Mouse (Mus musculus): ENCODE measurements around the gene Olfr376. TPM values are rescaled to one million over a fixed set of nuclear protein-coding genes. Genes with fewer than 3 reads are reported as not detected.

Gene Olfr376
- polyA plus RNA-seq (2014; fragmentation: Nextera tagmentation; extraction: Ambion mirVana) = not detected in 2 replicates

DNA sequence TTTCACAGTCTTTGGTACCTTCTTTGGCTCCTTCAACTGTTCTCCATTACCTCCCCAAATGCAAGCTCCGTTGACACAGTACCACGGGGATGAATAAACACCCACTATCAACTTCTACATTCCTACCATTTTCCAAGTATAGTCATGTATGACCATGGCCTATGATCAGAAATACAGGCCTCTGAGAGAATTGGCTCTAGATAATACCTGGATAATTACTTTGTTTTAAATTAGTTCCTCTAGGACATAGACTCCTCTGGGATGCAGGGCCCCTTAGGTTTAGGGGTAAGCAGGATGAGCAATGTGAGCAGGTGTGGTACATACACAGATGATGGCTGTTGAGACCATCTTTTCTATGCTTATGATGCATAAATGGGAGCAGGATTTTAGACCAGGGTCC, at the start of gene Olfr376:
Gene Olfr376, plus strand, starts transcription at position 301 of the 400 bp plus-strand sequence.
- no peak within 1 kb of the TSS for H3K4me2 ChIP-seq
- 73% methylated on average over 2 of the region's 2 CpGs for WGBS
- DNase-seq (ENCODE audit: low spot score) (no peak), ATAC-seq (replicated peaks; ENCODE audit: low FRiP score) (no peak)
- no peaks in the 10 kb centered on the region for H3K27me3 ChIP-seq (replicated peaks; ENCODE audit: control insufficient read depth, insufficient read depth, low read length)
- H3K27ac ChIP-seq (ENCODE audit: low read depth, low read length) = no peak within 1 kb of the TSS
- no peaks in the 10 kb centered on the region for H3K36me3 ChIP-seq (ENCODE audit: control insufficient read depth, insufficient read depth, low read length)
- no peaks in the 10 kb centered on the region; the same call in 1 of the 2 replicates for H3K9me3 ChIP-seq (ENCODE audit: control insufficient read depth, low read length)
- no peak within 1 kb of the TSS for H3K4me3 ChIP-seq (ENCODE audit: low read depth, low read length)
- no peaks in the 10 kb centered on the region for H3K4me1 ChIP-seq (replicated peaks; ENCODE audit: control insufficient read depth, insufficient read depth, low read length)
- H3K9ac ChIP-seq (ENCODE audit: low read depth, low read length) = no peak within 1 kb of the TSS

DNA sequence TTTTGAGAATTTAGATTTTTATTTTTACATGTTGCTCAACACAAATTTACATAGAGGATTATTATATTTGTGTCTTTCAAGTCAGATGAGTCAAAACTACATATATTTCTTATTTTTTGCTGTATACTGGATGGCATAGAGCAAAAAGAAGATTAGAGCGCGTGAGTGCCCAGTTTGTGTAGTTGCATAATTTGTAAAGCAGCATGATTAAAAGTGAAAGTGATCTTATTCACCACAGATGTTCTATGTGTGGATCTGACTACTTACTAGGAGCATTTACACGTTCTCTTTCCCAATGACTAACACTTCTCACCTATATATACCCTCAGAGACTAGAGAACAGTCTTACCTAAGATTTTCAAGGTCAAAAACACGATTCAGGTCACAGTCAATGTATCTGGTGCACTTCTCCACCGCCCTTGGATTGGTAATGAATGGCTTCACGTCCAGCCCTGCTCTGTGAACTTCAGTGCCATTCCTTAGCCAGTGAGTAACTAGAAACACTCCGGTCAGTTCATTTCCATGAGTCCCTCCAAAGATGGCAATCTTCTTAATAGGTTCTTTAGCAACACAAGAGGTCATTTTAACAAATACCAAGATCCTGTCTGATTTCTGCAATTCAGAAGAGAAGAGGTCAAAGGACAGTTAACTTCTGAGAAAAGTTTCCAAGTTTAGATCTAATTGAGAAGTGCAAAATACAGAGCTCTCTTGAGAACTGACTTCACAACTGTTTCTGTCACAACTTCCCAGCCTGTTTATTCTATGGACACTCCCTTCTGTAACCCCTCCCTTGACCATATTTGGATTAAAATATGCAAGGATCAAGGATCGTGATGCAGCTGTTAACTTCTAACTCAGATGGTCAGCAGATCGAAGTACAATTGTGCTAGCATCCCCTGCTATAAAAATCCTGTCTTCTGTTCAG, 46.9 kb upstream of the Olfr376 start:
- Histone ChIP-seq H3K4me1 (replicated peaks; ENCODE audit: control insufficient read depth, insufficient read depth, low read length) (no peaks in the 10 kb centered on the region), H3K4me2 (no peak overlapping the region), H3K4me3 (ENCODE audit: low read depth, low read length) (no peak overlapping the region), H3K9ac (ENCODE audit: low read depth, low read length) (no peak overlapping the region), H3K9me3 (ENCODE audit: control insufficient read depth, low read length) (no peaks in the 10 kb centered on the region), H3K27ac (ENCODE audit: low read depth, low read length) (no peak overlapping the region), H3K36me3 (ENCODE audit: control insufficient read depth, insufficient read depth, low read length) (no peaks in the 10 kb centered on the region), H3K27me3 (replicated peaks; ENCODE audit: control insufficient read depth, insufficient read depth, low read length) (no peaks in the 10 kb centered on the region)
- no peak for DNase-seq (ENCODE audit: low spot score)
- ATAC-seq (replicated peaks; ENCODE audit: low FRiP score) = no peak
- WGBS = 68% methylated on average over 9 of the region's 9 CpGs

DNA sequence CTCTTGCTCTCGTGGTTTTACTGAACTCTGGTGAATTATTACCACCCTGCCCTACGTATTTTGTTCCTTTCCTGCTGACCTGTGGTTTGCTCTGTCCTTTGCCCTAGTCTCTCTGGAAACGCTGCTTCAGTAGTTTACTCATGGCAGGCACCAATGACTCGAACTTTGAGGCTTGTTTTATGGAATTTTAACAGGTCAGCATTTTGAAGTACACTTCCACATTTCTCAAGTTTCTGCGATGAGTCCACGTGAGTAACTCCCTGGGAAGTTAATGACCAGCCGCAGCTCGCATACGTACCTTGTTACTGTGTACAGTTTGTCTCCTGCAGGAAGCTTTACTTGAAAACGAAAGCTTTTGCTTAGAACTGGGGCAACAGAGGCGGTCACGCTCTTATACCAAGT, 44.6 kb upstream of the Olfr376 start:
- WGBS = 46% methylated on average over 12 of the region's 12 CpGs

DNA sequence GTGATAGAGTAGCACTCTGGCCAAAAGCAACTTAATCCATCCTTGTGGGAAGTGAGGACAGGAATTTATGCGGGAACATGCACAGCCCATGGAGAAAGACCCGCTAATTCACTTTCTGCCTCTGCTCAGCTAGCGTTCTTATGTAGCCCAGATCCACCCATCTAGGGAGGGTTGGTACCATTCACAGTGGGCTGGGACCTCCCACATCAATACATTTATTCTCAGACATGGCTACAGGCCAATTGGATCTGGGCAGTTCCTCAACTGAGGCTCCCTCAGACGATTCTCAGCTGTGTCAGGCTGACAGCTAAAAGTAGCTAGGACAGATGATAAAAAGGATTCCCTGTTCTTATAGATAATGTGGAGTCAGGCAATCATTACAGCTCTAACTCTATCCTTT, 43.7 kb upstream of the Olfr376 start:
- no peak overlapping the region for H3K4me3 ChIP-seq (ENCODE audit: low read depth, low read length)
- H3K27me3 ChIP-seq (replicated peaks; ENCODE audit: control insufficient read depth, insufficient read depth, low read length) = no peaks in the 10 kb centered on the region
- no peaks in the 10 kb centered on the region for H3K36me3 ChIP-seq (ENCODE audit: control insufficient read depth, insufficient read depth, low read length)
- DNase-seq (ENCODE audit: low spot score) (no peak), ATAC-seq (replicated peaks; ENCODE audit: low FRiP score) (no peak)
- H3K9ac ChIP-seq (ENCODE audit: low read depth, low read length) = no peak overlapping the region
- no peak overlapping the region for H3K27ac ChIP-seq (ENCODE audit: low read depth, low read length)
- no peaks in the 10 kb centered on the region for H3K9me3 ChIP-seq (ENCODE audit: control insufficient read depth, low read length)
- no peak overlapping the region for H3K4me2 ChIP-seq
- 78% methylated on average over 4 of the region's 4 CpGs for WGBS
- no peaks in the 10 kb centered on the region for H3K4me1 ChIP-seq (replicated peaks; ENCODE audit: control insufficient read depth, insufficient read depth, low read length)

More for the DNA sequence above, 44.6 kb upstream of the Olfr376 start:
- Histone ChIP-seq H3K9ac (ENCODE audit: low read depth, low read length) (no peak overlapping the region), H3K27me3 (replicated peaks; ENCODE audit: control insufficient read depth, insufficient read depth, low read length) (no peaks in the 10 kb centered on the region), H3K4me2 (no peak overlapping the region), H3K27ac (ENCODE audit: low read depth, low read length) (no peak overlapping the region), H3K4me3 (ENCODE audit: low read depth, low read length) (no peak overlapping the region), H3K36me3 (ENCODE audit: control insufficient read depth, insufficient read depth, low read length) (no peaks in the 10 kb centered on the region), H3K4me1 (replicated peaks; ENCODE audit: control insufficient read depth, insufficient read depth, low read length) (no peaks in the 10 kb centered on the region), H3K9me3 (ENCODE audit: control insufficient read depth, low read length) (no peaks in the 10 kb centered on the region)
- ATAC-seq (replicated peaks; ENCODE audit: low FRiP score) (peak; percentile 77), DNase-seq (ENCODE audit: low spot score) (no peak)

DNA sequence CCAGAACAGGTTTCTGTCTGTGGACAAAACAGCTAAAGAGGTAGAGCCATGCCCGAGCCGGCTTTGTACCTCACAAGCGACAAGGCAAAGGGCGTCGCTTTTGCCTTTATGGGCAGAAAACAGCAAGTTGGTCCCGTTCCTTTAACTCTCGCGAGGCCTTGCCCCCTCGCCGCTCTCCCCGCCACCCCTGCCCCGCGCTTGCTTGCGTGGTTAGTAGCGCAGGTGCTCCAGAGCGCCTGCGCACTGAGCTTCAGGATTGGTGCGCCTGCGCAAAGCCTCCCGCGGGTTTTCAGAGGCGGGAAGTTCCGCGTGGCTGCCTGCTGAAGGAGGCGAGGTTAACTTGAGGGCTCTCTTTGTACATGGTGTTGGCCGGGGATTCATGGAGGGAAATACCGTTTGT, 41.6 kb upstream of the Olfr376 start, which contains the start of the genes Aspa, Gm49340 and Spata22:
Gene Aspa, minus strand, starts transcription at position 155 of the 400 bp plus-strand sequence.
Gene Gm49340, plus strand, starts transcription at position 300 of the 400 bp plus-strand sequence.
Gene Spata22, plus strand, starts transcription at position 300 of the 400 bp plus-strand sequence.
- H3K9me3 ChIP-seq (ENCODE audit: control insufficient read depth, low read length) = no peaks in the 10 kb centered on the region
- H3K9ac ChIP-seq (ENCODE audit: low read depth, low read length) = no peak within 1 kb of the TSS
- ATAC-seq (replicated peaks; ENCODE audit: low FRiP score) = no peak
- H3K27me3 ChIP-seq (replicated peaks; ENCODE audit: control insufficient read depth, insufficient read depth, low read length) = no peaks in the 10 kb centered on the region
- no peaks in the 10 kb centered on the region for H3K36me3 ChIP-seq (ENCODE audit: control insufficient read depth, insufficient read depth, low read length)
- 71% methylated on average over 27 of the region's 27 CpGs for WGBS
- H3K4me1 ChIP-seq (replicated peaks; ENCODE audit: control insufficient read depth, insufficient read depth, low read length) = no peaks in the 10 kb centered on the region
- no peak for DNase-seq (ENCODE audit: low spot score)
- no peak within 1 kb of the TSS for H3K27ac ChIP-seq (ENCODE audit: low read depth, low read length)
- H3K4me2 ChIP-seq = no peak within 1 kb of the TSS
- H3K4me3 ChIP-seq (ENCODE audit: low read depth, low read length) = no peak within 1 kb of the TSS

DNA sequence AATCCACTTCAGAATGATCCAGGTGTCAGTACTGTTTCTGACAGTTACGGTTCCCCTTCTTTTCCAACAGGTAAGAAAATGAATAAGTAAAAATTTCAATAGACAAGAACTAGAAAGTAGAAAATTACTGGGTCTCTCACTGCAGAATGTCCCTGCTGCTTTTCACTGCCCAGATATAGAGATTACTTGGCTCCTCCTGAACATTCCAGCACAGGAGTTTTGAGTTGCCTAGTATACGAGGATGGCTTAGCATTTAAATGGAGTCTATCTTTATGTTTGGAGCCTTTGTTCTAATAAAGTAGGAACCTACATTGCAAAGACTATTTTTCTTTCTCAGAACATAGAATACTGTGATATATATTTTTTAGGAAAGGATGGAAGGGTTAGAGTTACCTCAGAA, 37.7 kb upstream of the Olfr376 start:
- DNase-seq (ENCODE audit: low spot score) = no peak
- Histone ChIP-seq H3K27ac (ENCODE audit: low read depth, low read length) (no peak overlapping the region), H3K36me3 (ENCODE audit: control insufficient read depth, insufficient read depth, low read length) (no peaks in the 10 kb centered on the region), H3K4me1 (replicated peaks; ENCODE audit: control insufficient read depth, insufficient read depth, low read length) (no peaks in the 10 kb centered on the region), H3K27me3 (replicated peaks; ENCODE audit: control insufficient read depth, insufficient read depth, low read length) (no peaks in the 10 kb centered on the region), H3K4me3 (ENCODE audit: low read depth, low read length) (no peak overlapping the region), H3K9me3 (ENCODE audit: control insufficient read depth, low read length) (no peaks in the 10 kb centered on the region), H3K4me2 (no peak overlapping the region), H3K9ac (ENCODE audit: low read depth, low read length) (no peak overlapping the region)
- WGBS = 81% methylated on average over 2 of the region's 2 CpGs
- ATAC-seq (replicated peaks; ENCODE audit: low FRiP score) = no peak

DNA sequence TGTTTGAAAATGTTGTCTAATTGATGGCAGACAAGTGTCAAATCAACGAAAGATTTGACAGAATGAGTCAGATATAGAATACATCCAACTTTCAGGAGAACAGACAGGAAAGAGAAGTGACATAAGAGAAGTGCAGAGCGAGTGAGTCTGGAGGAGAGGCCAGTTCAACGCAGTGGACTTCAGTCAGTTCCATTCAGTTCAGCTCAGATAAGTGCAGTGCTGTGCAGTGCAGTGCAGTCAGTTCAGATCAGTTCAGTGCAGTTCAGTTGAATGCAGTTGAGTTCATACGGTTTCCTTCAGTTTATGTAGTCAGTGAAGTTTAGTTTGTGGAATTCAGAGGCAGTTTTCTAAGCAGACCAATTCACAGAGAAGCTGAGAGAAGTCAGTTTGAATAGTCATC, 34.1 kb upstream of the Olfr376 start:
- Histone ChIP-seq H3K4me2 (no peak overlapping the region), H3K27me3 (replicated peaks; ENCODE audit: control insufficient read depth, insufficient read depth, low read length) (no peaks in the 10 kb centered on the region), H3K36me3 (ENCODE audit: control insufficient read depth, insufficient read depth, low read length) (no peaks in the 10 kb centered on the region), H3K4me1 (replicated peaks; ENCODE audit: control insufficient read depth, insufficient read depth, low read length) (no peaks in the 10 kb centered on the region), H3K4me3 (ENCODE audit: low read depth, low read length) (no peak overlapping the region), H3K9ac (ENCODE audit: low read depth, low read length) (no peak overlapping the region), H3K9me3 (ENCODE audit: control insufficient read depth, low read length) (no peaks in the 10 kb centered on the region), H3K27ac (ENCODE audit: low read depth, low read length) (no peak overlapping the region)
- ATAC-seq (replicated peaks; ENCODE audit: low FRiP score) (no peak), DNase-seq (ENCODE audit: low spot score) (no peak)
- WGBS = 70% methylated on average over 4 of the region's 4 CpGs

DNA sequence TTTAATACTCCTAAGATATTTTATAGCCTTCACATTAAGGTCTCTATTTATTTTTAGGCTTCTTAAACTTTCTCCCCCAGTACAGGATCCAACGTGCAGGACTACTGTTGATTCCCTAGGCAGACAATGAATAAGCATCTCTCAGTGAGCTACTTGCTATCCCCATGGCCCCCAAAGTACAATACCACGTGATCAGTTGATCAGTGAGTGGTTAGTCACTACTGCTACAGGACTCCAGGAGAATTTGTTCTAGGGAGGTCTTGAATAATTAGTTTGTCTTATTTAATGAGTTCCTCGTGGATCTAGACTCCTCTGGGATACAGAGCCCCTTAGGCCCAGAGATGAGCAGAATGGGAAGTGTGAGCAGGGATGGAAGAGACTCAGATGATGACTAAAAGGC, 20.6 kb upstream of the Olfr376 start, which contains the start of gene Olfr20:
Gene Olfr20, plus strand, starts transcription at position 301 of the 400 bp plus-strand sequence.
- no peak within 1 kb of the TSS for H3K4me2 ChIP-seq
- DNase-seq (ENCODE audit: low spot score) (no peak), ATAC-seq (replicated peaks; ENCODE audit: low FRiP score) (no peak)
- 41% methylated on average over 3 of the region's 3 CpGs for WGBS
- no peaks in the 10 kb centered on the region for H3K9me3 ChIP-seq (ENCODE audit: control insufficient read depth, low read length)
- no peak within 1 kb of the TSS for H3K27ac ChIP-seq (ENCODE audit: low read depth, low read length)
- H3K4me1 ChIP-seq (replicated peaks; ENCODE audit: control insufficient read depth, insufficient read depth, low read length) = no peaks in the 10 kb centered on the region
- no peak within 1 kb of the TSS for H3K4me3 ChIP-seq (ENCODE audit: low read depth, low read length)
- no peak within 1 kb of the TSS for H3K9ac ChIP-seq (ENCODE audit: low read depth, low read length)
- H3K36me3 ChIP-seq (ENCODE audit: control insufficient read depth, insufficient read depth, low read length) = no peaks in the 10 kb centered on the region
- no peaks in the 10 kb centered on the region for H3K27me3 ChIP-seq (replicated peaks; ENCODE audit: control insufficient read depth, insufficient read depth, low read length)
